Mouse (Mus musculus) thymus, postnatal 0 days (tissue): ENCODE data around the gene Dnase1l3. TPM values are rescaled to one million over a fixed set of nuclear protein-coding genes. Genes with fewer than 3 reads are reported as not detected.

Source experiments
- DNase-seq: peaks from one replicate; pipeline ENCODE4 v3.0.0-alpha.2; 2015; ENCODE audit warnings: low spot score
- polyA plus RNA-seq: library from polyadenylated mRNA; unstranded; fragments of >200 nt; fragmentation: Nextera tagmentation; extraction: Ambion mirVana; gene quantifications from 2 replicates; pipeline ENCODE4 v1.2.1, GENCODE M21; 2015

Gene Dnase1l3
- polyA plus RNA-seq, 1 experiment from 2014 or later, result 7.6 TPM

GRCm38 (mm10) chr14:7938809-7939784, 55.3 kb downstream of the Dnase1l3 start:
- DNase-seq, result no peak

- DNase-seq, result peak; percentile 73
Observed at GRCm38 (mm10) chr14:7937052-7937630, 57.2 kb downstream of the Dnase1l3 start.

GRCm38 (mm10) chr14:7934166-7934565, 60.2 kb downstream of the Dnase1l3 start:
- DNase-seq, result no peak

- no peak for DNase-seq
Observed at GRCm38 (mm10) chr14:7932151-7932550, 62.2 kb downstream of the Dnase1l3 start.

- DNase-seq, result no peak
Observed at GRCm38 (mm10) chr14:7929029-7929428, 65.3 kb downstream of the Dnase1l3 start.

- DNase-seq, result no peak
Observed at GRCm38 (mm10) chr14:7928362-7928761, 66.0 kb downstream of the Dnase1l3 start.

- no peak for DNase-seq
Observed at GRCm38 (mm10) chr14:7923635-7924034, 70.7 kb downstream of the Dnase1l3 start.

- DNase-seq, result no peak
Observed at GRCm38 (mm10) chr14:7921459-7921858, 72.9 kb downstream of the Dnase1l3 start.

- no peak for DNase-seq
Observed at GRCm38 (mm10) chr14:7919921-7920320, 74.5 kb downstream of the Dnase1l3 start.

- DNase-seq, result no peak
Observed at GRCm38 (mm10) chr14:7919309-7919708, 75.1 kb downstream of the Dnase1l3 start.

- peak; percentile 23 for DNase-seq
Observed at GRCm38 (mm10) chr14:7918150-7918991, 76.0 kb downstream of the Dnase1l3 start.

Other genes with a start within 250 kb of the Dnase1l3 start
- not detected in 2 replicates for gene Gm26661, start 203.0 kb downstream of the Dnase1l3 start, polyA plus RNA-seq
- gene Flnb, start 176.6 kb downstream of the Dnase1l3 start, polyA plus RNA-seq, result 8.0 and 8.2 TPM in 2 replicates
- gene Gm45521, start 37.3 kb downstream of the Dnase1l3 start, polyA plus RNA-seq, result not detected in 2 replicates
- gene Abhd6, start 8.3 kb upstream of the Dnase1l3 start, polyA plus RNA-seq, result 26.9 and 30.7 TPM in 2 replicates
- 64.3 and 71.9 TPM in 2 replicates for gene Rpp14, start 85.8 kb upstream of the Dnase1l3 start, polyA plus RNA-seq
- 30.9 and 31.9 TPM in 2 replicates for gene Pxk, start 103.6 kb upstream of the Dnase1l3 start, polyA plus RNA-seq
- gene Pdhb, start 178.5 kb upstream of the Dnase1l3 start, polyA plus RNA-seq, result 227 and 232 TPM in 2 replicates
- gene Kctd6, start 219.6 kb upstream of the Dnase1l3 start, polyA plus RNA-seq, result 10.2 and 12.6 TPM in 2 replicates